Mouse (Mus musculus): Measurements from ENCODE around the gene Onecut1.

The Onecut1 gene

DNA sequence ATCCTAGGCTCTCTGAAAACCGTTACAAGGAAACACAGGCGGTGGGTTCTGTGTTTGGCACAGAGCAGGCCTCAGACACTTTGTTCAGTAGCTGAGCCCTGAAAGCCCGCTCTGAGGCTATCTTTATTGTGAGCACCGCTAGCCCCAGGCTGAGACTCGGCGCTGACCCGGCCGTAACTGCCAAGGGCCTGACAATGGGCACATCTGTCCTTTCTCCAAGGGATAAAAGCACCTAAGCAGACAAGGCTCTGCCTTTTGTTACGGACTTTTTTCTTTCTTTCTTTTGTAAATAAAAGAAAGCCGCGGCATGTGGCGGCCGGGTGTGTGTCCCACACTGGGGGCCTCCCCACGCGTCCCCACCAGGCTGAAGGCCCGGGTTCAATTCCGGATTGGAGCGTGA lies 1.3 kb upstream of the Onecut1 start:
- in situ Hi-C loops (cut with MboI, MseI): loop anchor here in 1 of 2 experiments (5.0 kb wide), 1 partner anchor 718 kb away; no protein-coding TSS in a partner anchor

DNA sequence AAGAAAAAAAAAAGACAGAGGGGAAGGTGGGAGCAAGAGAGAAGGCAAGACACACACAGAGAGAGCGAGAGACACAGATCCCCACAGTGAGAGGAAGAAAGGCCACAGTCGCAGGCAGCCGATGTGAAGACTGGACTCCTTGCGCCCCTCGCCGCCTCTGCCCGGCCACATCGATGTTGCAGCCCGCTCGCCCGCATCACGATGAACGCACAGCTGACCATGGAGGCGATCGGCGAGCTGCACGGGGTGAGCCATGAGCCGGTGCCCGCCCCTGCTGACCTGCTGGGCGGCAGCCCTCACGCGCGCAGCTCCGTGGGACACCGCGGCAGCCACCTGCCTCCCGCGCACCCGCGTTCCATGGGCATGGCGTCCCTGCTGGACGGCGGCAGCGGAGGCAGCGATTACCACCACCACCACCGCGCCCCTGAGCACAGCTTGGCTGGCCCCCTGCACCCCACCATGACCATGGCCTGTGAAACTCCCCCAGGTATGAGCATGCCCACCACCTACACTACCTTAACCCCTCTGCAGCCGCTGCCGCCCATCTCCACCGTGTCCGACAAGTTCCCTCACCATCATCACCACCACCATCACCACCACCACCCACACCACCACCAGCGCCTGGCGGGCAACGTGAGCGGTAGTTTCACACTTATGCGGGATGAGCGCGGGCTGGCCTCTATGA lies 517 bp downstream of the Onecut1 start:
- in situ Hi-C loops (cut with MboI, MseI): loop anchor here in 1 of 2 experiments (5.0 kb wide), 1 partner anchor 720 kb away; no protein-coding TSS in a partner anchor

GRCm38 (mm10) chr9:74862783-74863654 lies 1.3 kb downstream of the Onecut1 start:
- in situ Hi-C loops (cut with MboI, MseI): loop anchor here in 1 of 2 experiments (5.0 kb wide), 1 partner anchor 721 kb away; no protein-coding TSS in a partner anchor

DNA sequence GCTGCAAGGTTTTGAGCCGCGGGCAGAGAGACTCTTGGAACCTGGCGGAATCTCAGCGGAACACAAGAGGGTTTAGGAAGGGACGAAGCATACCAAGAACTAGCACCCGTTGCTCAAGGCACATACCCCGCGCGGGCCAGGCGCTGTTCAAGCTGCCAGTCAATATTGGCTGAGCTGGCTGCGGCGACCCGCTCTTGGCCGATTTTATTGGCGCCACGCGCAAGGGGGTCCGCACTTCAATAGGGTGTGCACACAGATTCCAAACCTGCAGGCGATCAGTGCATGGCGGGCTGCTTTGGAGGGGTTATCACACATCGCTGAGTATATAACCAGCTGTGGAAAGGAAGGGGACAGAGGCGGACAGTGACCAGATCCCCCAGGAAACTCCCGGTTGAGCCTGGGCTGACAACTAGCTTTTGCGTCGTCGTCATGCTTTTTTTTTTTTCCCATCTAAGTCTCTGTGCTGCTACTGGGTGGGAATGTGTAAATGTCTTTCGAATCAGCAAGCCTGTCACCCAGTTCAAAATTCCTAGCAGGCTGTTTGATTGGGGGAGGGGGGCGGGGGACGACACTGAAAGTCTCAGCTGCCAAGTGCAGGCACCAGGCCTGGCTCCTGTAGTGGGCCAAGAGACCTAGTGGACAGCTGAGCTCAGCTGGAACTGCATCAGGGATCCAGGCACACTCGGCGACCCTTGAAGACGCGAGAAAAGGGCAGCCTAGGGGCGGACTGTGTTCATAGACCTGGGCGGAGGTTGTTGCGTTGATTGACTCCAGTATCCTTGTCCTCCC lies 2.1 kb downstream of the Onecut1 start:
- in situ Hi-C loops (cut with MboI, MseI): loop anchor here in 1 of 2 experiments (5.0 kb wide), 1 partner anchor 722 kb away; no protein-coding TSS in a partner anchor

DNA sequence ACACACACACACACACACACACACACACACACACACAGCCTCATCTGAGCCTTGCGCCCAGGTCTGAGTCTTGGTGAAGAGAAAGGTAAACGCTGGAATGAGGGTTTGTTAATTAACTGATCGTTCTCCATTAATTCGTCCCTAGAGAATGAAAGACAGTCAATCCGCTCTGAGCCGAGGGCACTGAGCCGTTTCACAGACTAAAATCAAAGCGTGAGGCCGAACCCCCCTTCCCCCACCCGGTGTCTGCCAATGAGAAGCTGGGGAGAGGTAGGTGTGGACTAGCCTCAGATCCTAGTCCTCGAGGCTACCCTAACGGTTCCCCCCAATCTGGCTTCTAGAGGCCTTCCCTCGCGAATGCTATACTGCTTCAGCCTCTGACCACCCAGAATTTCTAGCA lies 2.8 kb downstream of the Onecut1 start:
- in situ Hi-C loops (cut with MboI, MseI): loop anchor here in 1 of 2 experiments (5.0 kb wide), 1 partner anchor 722 kb away; no protein-coding TSS in a partner anchor

- in situ Hi-C loops (cut with MboI, MseI): no loop called here
Observed at GRCm38 (mm10) chr9:74866596-74867313, 5.0 kb downstream of the Onecut1 start.

GRCm38 (mm10) chr9:74867641-74868205 lies 6.0 kb downstream of the Onecut1 start:
- in situ Hi-C loops (cut with MboI, MseI): no loop called here

DNA sequence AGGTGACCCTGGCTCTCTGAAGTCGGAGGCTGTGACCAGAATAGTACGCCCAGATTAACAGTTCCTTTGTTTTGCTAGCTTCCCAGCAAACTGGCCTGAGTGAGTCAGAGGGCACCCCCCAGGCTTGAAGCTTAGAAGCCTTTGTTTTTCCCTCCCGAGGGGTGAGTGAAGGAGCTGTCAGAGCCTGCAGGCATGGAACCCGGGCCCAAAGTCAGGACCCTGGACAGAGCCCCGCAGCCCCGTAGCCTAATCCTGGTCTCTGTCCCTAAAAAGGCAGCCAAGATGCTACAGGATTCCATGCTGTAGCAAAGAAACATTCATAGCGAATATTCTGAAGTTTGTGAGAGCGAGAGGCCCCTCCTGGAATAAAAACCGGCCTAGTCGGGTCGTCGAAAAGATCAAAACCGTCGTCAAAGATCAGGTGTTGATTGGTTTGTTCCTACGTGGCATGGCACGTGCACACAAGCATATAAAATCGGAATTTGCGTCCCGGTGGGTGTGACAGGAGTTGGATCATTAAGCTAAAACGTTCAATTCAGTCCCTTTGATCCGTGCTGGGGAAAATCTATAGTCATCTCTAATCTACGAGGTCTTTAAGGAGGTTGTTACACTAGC lies 6.7 kb downstream of the Onecut1 start:
- in situ Hi-C loops (cut with MboI, MseI): no loop called here

DNA sequence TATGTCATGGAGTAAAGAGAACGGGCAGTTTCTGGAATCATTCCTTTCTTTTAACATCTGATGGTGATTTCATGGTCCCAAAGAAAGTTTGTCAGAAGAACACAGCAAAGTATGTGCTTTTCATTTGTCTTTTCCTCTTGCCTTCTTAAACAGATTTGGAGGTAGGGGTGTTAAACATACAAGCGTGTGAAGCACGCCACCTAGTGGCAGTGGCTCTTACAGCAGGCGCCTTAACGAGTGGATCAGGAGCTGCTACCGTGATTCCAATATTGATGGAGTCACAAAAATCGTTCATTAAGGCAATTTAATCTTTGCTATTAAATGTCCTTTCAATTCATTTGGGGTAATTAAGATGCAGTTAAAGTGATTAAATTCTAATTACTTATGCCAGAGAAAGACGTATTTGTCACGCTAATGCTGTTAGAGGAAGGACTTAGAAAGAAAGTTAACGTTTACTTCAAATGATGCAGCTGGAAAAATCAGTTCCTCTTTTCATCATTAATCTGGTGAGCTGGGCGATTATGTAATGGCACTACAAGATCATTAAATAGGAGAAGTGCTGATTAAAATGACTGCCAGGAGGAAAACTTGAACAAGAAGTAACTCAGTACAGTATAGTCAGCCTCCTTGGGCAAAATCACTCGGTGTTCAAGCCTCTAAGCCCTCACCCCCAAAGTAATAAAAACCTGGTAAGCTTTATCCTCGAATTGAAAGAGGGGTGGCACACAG lies 9.4 kb downstream of the Onecut1 start:
- in situ Hi-C loops (cut with MboI, MseI): loop anchor here in 1 of 2 experiments (5.0 kb wide), 1 partner anchor 729 kb away; no protein-coding TSS in a partner anchor

DNA sequence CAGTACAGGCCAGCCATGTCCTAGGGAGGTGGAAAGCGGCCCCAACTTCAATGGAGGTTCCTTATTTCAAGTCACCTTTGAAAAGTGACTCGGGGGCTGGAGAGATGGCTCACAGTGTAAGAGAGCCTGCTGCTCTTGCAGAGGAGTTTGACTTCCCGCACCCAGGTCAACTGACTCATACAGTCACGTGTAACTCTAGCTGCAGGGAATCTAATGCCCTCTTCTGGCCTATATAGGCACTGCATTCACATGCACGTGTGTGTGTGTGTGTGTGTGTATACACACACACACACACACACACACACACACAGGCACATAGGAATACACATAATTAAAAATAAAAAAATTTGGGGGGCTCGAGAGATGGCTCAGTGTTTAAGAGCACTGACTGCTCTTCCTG lies 14.6 kb downstream of the Onecut1 start:
- in situ Hi-C loops (cut with MboI, MseI): no loop called here

- in situ Hi-C loops (cut with MboI, MseI): no loop called here
Observed at GRCm38 (mm10) chr9:74877709-74878108, 16.0 kb downstream of the Onecut1 start.

- in situ Hi-C loops (cut with MboI, MseI): no loop called here
Observed at GRCm38 (mm10) chr9:74887866-74888265, 26.1 kb downstream of the Onecut1 start.

DNA sequence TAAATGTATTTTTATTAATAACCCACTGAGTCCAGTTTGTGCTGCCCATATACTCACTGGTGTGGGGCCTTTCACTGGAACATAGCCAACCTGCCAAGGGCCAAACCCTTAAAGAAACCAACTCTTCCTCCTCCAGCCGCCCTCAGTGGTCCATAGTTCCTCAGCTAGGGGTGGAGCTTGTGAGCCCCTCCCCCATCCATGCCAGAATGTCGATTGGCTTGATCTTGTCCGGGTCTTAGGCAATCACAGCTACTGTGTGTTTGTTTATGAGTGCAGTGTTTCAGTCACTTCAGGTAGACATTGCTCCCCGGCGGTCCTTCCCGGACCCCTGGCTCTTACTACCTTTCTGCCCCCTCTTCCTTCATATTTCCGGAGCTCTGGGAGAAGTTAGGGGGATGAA lies 35.0 kb downstream of the Onecut1 start:
- in situ Hi-C loops (cut with MboI, MseI): no loop called here

DNA sequence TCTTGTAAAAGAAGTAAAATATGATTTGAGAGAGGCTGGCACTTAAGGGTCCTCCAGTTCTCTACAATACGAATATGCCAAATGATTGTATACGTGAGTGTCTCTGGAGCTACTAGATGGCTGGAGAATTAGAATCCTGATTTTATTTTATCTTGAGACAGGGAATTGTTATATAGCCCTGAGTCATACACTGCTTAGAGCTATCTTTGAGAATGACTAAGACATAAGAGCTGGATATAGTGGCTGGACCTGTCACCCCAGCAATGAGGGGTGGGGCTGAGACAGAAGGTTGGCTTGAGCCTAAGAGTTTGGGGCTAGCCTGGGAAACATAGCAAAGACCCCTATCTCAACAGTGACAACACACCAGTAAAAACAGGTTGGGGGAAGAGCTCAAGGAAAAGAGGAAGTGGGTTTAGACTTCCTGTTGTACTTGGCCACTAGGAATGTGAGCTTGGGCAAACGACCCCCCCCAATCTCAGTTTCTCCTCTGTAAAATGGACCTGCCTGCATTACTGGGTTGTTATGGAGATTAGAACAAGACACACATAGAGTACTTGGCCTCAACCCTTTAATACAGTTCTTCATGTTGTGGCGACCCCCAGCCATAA lies 35.8 kb downstream of the Onecut1 start:
- in situ Hi-C loops (cut with MboI, MseI): no loop called here

DNA sequence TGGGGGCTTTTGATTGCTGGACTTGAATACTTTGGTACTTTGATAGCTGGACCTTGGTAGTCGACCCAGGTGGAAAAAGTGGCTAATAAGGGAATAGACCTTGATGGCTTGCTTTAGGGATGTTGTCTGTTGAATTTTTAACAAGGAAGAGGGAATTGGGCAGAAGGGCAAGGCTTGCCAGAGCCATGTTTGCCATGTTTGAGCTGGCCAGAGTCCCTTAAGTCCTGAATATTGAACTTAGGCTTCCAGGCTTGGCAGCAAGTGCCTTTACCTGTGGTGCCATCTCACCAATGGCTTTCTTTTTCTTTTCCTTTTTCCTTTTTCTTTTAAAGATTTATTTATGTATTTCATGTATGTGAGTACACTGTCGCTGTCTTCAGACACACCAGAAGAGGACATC lies 38.4 kb downstream of the Onecut1 start:
- in situ Hi-C loops (cut with MboI, MseI): loop anchor here (5.0 to 10.0 kb wide), 4 partner anchors 125 to 375 kb away; no protein-coding TSS in a partner anchor

GRCm38 (mm10) chr9:74904866-74905508 lies 43.3 kb downstream of the Onecut1 start:
- in situ Hi-C loops (cut with MboI, MseI): loop anchor here (5.0 to 10.0 kb wide), 6 partner anchors 47 to 370 kb away; partner anchors contain the start of gene Fam214a (in 1 of the 2)

DNA sequence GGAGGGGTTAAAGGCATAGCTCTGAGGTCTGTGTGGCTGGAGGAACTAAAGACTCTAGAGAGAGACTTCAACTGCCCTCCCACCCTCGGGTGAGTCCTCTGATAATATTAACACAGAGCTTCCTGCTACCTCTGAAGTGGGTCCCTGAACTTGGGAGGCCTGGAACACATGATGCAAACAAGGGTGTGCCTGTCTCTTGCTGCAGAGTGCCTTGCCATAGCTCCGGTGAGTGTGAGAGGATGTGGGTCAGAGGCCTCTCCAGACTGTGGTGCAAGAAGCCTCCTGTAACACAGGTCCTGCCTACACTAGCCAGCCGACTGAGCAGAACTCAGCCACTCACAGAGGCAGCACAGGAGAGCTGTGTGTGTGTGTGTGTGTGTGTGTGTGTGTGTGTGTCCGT lies 45.2 kb downstream of the Onecut1 start:
- in situ Hi-C loops (cut with MboI, MseI): loop anchor here (5.0 to 10.0 kb wide), 4 partner anchors 45 to 368 kb away; partner anchors contain the start of gene Fam214a (in 1 of the 2)

DNA sequence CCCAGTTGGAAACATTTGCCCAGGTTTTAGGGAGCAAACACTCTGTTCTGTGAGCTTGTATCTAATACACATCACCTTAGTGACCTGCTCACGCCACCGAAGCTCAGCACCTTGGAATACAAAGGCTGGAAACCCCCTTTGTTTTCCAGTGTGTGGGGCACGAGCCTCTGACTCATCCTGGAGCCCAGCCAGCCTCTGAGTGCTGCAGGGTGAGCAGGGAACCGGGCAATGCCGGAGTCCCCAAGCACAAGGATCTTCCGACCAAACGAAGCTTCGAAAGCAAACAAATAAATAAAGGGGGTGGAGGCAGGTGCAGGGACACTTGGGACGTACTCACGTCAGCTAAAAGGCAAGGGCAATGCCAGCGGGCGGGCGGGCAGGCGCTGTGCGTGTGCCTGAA lies 47.5 kb downstream of the Onecut1 start:
- in situ Hi-C loops (cut with MboI, MseI): loop anchor here (5.0 to 10.0 kb wide), 4 partner anchors 43 to 366 kb away; partner anchors contain the start of gene Fam214a (in 1 of the 2)

Measured in T-helper 17 cell (primary cell).